Mouse (Mus musculus) thymus, adult 2 months (tissue): Measurements from ENCODE around the gene Rad23b.

Source experiments
- CTCF ChIP-seq: fragments of 200-500 bp; IDR thresholded peaks from 2 replicates; pipeline ENCODE4 v1.5.1; 2012; ENCODE audit warnings: mild to moderate bottlenecking, control low read depth, low read length, moderate library complexity, borderline replicate concordance; ENCODE audit not compliant: control insufficient read depth, poor library complexity, insufficient read depth; ENCODE audit errors: extremely low read depth
- POLR2A ChIP-seq: fragments of 200-500 bp; IDR thresholded peaks from 2 replicates; pipeline ENCODE4 v1.6.1; 2012; ENCODE audit warnings: mild to moderate bottlenecking, low read length, control low read depth, moderate library complexity; ENCODE audit not compliant: control insufficient read depth, poor library complexity, insufficient read depth; ENCODE audit errors: extremely low read depth

GRCm38 (mm10) chr4:55370127-55370526 lies 20.3 kb downstream of the Rad23b start:
- no peak for TF ChIP-seq POLR2A
- no peak for TF ChIP-seq CTCF
